Mouse (Mus musculus): ENCODE data around the gene Sult1a1. TPM values are rescaled to one million over a fixed set of nuclear protein-coding genes. Genes with fewer than 3 reads are reported as not detected.
A peak's percentile ranks its signal among the peaks of the same experiment; 100 is the strongest.

Sult1a1 gene
- total and polyA plus RNA-seq, 2 experiments from 2014 or later = 17.5 to 18.4 TPM

DNA sequence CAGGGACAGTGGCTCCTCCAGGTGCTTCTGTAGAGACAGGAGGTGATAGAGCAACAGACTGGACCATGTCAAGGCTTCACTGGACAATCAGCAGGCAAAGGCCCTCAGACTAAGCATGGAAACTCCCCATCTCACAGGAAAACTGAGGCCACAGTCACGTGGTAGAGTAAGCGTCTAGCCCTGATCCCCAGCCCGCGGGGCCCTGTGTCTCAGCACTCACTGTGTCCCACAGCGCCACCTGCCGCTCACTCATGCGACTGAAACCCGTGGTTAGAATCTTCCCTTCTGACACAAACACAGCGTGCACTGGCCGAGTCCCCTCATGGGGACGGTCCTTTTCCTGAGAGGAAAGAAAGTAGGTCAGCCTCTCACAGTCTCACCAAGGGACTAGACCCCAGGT lies 24.8 kb upstream of the Sult1a1 start:
- Histone ChIP-seq H3K4me3 (ENCODE audit: low read depth, low read length) (peak overlapping the region; percentile 3; the same call in 1 of the 2 replicates), H3K9me3 (ENCODE audit: low read length) (no peaks in the 10 kb centered on the region), H3K27me3 (ENCODE audit: insufficient read depth, low read length) (no peaks in the 10 kb centered on the region), H3K4me1 (ENCODE audit: insufficient read depth, low read length) (peaks cover 24% of the 10 kb centered on the region), H3K27ac (ENCODE audit: low read depth, low read length) (0 out of 2 replicates have a peak overlapping the region, but pooled peaks have one; percentile 14), H3K4me2 (ENCODE audit: low read depth, low read length, poor library complexity, severe bottlenecking) (peak overlapping the region; percentile 33), H3K36me3 (ENCODE audit: insufficient read depth, low read length) (peaks cover 16% of the 10 kb centered on the region), H3K9ac (replicated peaks; ENCODE audit: low read length, poor library complexity, severe bottlenecking) (peak overlapping the region; percentile 34; the same call in 1 of the 2 replicates)
- peak; percentile 91 for TF ChIP-seq CTCF (IDR thresholded peaks at IDR 0.05)
- WGBS = 2% methylated on average over 11 of the region's 11 CpGs
- ATAC-seq (ENCODE audit: low FRiP score) (peak; percentile 20; the same call in 1 of the 2 replicates), DNase-seq (ENCODE audit: low spot score) (peak; percentile 92)

DNA sequence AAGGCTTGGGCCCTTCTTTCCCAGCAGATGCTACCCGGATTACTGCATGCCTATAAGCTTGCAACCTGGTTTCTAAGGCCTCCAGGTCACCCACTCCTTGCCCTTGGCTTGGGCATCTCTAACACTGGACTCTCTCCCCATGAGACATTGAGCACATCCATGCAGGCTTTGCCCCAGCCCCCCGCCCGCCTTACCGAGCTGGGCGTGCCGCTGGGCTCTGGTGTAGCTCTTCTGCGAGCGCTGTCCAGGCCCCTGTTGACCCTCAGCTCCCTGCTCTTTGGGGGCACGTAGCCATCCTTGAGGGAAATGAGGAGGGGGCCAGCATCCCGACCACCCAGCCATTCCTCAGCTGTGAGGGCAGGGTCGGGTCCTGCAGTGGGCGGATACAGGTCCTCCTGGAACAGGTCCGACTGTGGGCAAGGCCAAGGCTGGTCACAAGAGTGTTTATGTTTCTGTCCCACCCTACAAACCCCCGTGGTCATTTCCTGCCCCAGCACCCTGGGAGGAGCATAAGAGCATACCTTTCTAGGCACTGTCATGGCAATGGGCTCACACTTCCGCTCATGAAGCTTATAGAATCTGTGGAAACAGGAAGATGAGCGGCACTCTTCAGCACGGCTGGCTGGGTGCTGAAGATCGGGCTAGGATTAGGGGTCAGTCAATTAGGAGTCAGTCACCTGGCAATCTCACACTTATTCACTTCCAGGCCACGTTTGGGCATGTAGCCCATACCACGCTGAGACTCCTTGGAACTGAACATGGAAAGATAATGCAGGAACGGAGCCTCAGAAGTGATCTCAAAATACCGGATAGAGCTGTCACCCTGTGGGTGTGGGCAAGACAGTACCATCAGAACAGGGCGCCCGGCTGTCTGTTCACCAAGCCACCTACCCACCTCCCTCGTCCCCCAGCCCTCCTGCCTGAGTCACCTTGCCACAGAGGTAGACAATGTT lies 24.1 kb upstream of the Sult1a1 start:
- Histone ChIP-seq H3K4me1 (ENCODE audit: insufficient read depth, low read length) (peaks cover 24% of the 10 kb centered on the region), H3K36me3 (ENCODE audit: insufficient read depth, low read length) (peaks cover 16% of the 10 kb centered on the region), H3K4me3 (ENCODE audit: low read depth, low read length) (no peak overlapping the region), H3K9me3 (ENCODE audit: low read length) (no peaks in the 10 kb centered on the region), H3K27ac (ENCODE audit: low read depth, low read length) (no peak overlapping the region), H3K27me3 (ENCODE audit: insufficient read depth, low read length) (no peaks in the 10 kb centered on the region), H3K4me2 (ENCODE audit: low read depth, low read length, poor library complexity, severe bottlenecking) (0 out of 2 replicates have a peak overlapping the region, but pooled peaks have one; percentile 33), H3K9ac (replicated peaks; ENCODE audit: low read length, poor library complexity, severe bottlenecking) (no peak overlapping the region)
- ATAC-seq (ENCODE audit: low FRiP score) = no peak
- DNase-seq (ENCODE audit: low spot score) = no peak
- TF ChIP-seq CTCF (IDR thresholded peaks at IDR 0.05) = no peak
- 82% methylated on average over 25 of the region's 25 CpGs for WGBS

DNA sequence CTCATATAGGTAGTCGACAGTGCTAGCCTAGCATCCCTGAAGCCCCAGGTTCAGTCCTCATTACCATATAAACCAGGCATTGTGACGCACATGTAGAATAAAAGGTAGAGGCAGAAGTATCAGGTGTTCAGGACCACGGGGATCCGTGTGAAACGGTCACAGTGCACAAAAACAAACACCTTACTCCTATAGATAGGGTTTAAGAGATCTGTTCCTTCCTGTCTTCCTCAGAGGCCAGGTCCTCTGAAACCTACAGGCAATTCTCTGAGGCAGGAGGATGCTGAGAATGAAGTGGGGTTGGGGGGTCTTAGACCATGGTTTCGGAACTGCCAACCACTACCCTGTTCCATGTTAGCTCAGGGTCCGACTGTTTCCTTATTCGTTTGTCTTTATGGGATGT lies 21.6 kb upstream of the Sult1a1 start:
- peaks cover 21% of the 10 kb centered on the region for H3K4me1 ChIP-seq (ENCODE audit: insufficient read depth, low read length)
- peaks cover 16% of the 10 kb centered on the region for H3K36me3 ChIP-seq (ENCODE audit: insufficient read depth, low read length)
- no peak for TF ChIP-seq CTCF (IDR thresholded peaks at IDR 0.05)
- 94% methylated on average over 8 of the region's 8 CpGs for WGBS
- H3K27ac ChIP-seq (ENCODE audit: low read depth, low read length) = no peak overlapping the region
- no peak overlapping the region for H3K9ac ChIP-seq (replicated peaks; ENCODE audit: low read length, poor library complexity, severe bottlenecking)
- H3K4me3 ChIP-seq (ENCODE audit: low read depth, low read length) = no peak overlapping the region
- no peak for ATAC-seq (ENCODE audit: low FRiP score)
- H3K4me2 ChIP-seq (ENCODE audit: low read depth, low read length, poor library complexity, severe bottlenecking) = no peak overlapping the region
- H3K27me3 ChIP-seq (ENCODE audit: insufficient read depth, low read length) = no peaks in the 10 kb centered on the region
- no peak for DNase-seq (ENCODE audit: low spot score)
- H3K9me3 ChIP-seq (ENCODE audit: low read length) = no peaks in the 10 kb centered on the region

DNA sequence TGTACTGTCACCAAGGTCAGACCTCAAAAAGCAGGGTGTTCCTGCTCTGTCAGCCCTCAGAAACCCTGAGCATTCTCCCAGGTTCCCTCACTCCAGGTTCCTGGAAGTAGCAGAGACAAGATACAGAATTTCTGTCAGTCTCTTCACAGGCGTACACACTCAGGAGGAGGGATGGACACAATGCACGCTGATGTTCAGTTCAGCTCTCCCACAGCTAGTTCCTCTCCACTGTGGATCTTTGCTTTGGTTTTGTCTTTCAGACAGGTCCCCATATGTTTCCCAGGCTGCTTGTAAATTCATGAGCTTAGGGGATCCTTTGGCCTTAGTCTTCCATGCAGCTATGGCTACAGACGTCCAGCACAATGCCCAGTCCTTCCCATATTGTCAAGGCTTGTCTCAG lies 20.7 kb upstream of the Sult1a1 start:
- no peak for DNase-seq (ENCODE audit: low spot score)
- Histone ChIP-seq H3K36me3 (ENCODE audit: insufficient read depth, low read length) (peaks cover 21% of the 10 kb centered on the region), H3K4me3 (ENCODE audit: low read depth, low read length) (peak overlapping the region; percentile 75), H3K9me3 (ENCODE audit: low read length) (no peaks in the 10 kb centered on the region), H3K9ac (replicated peaks; ENCODE audit: low read length, poor library complexity, severe bottlenecking) (peak overlapping the region; percentile 71), H3K4me1 (ENCODE audit: insufficient read depth, low read length) (peaks cover 16% of the 10 kb centered on the region), H3K27me3 (ENCODE audit: insufficient read depth, low read length) (no peaks in the 10 kb centered on the region), H3K27ac (ENCODE audit: low read depth, low read length) (no peak overlapping the region), H3K4me2 (ENCODE audit: low read depth, low read length, poor library complexity, severe bottlenecking) (peak overlapping the region; percentile 82)
- ATAC-seq (ENCODE audit: low FRiP score) = no peak
- WGBS = 68% methylated on average over 3 of the region's 3 CpGs
- no peak for TF ChIP-seq CTCF (IDR thresholded peaks at IDR 0.05)

DNA sequence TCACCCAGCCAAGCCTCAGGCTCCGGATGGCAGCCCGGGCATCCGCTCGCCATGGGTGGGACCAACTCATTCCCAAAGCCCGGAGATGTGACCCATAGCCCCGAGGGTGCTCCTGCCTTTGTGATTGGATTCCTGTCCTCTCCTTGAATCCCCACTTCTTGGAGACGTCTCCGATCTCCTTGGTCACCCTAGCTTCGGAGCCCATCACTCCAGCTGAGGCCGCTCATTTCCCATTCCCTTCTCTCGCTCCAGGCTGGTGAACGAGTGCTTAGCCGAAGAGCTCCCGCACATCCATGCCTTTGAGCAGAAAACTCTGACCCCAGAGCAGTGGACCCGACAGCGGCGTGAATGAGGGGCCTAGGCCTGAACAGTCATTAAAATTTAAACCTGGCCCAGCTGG lies 20.1 kb upstream of the Sult1a1 start:
- H3K4me2 ChIP-seq (ENCODE audit: low read depth, low read length, poor library complexity, severe bottlenecking) = peak overlapping the region; percentile 82
- H3K27ac ChIP-seq (ENCODE audit: low read depth, low read length) = peak overlapping the region; percentile 66
- no peaks in the 10 kb centered on the region for H3K9me3 ChIP-seq (ENCODE audit: low read length)
- TF ChIP-seq CTCF (IDR thresholded peaks at IDR 0.05) = no peak
- ATAC-seq (ENCODE audit: low FRiP score) (no peak; the same call in 1 of the 2 replicates), DNase-seq (ENCODE audit: low spot score) (no peak)
- 2% methylated on average over 17 of the region's 17 CpGs for WGBS
- H3K4me3 ChIP-seq (ENCODE audit: low read depth, low read length) = peak overlapping the region; percentile 75
- peak overlapping the region; percentile 71 for H3K9ac ChIP-seq (replicated peaks; ENCODE audit: low read length, poor library complexity, severe bottlenecking)
- H3K27me3 ChIP-seq (ENCODE audit: insufficient read depth, low read length) = no peaks in the 10 kb centered on the region
- peaks cover 10% of the 10 kb centered on the region; the same call in 1 of the 2 replicates for H3K4me1 ChIP-seq (ENCODE audit: insufficient read depth, low read length)
- H3K36me3 ChIP-seq (ENCODE audit: insufficient read depth, low read length) = peaks cover 25% of the 10 kb centered on the region

All from midbrain, postnatal 0 days (tissue).